Mouse (Mus musculus) midbrain, postnatal 0 days (tissue): Measurements from ENCODE around the gene Csf1. TPM values are rescaled to one million over a fixed set of nuclear protein-coding genes. Genes with fewer than 3 reads are reported as not detected.

Experiments used
- ATAC-seq: fragments of 200-750 bp; cut with Nextera tagmentation; 2 replicates; pipeline ENCODE4 v1.8.0; 2017; ENCODE audit warnings: moderate number of reproducible peaks, mild to moderate bottlenecking, moderate TSS enrichment, moderate library complexity; ENCODE audit not compliant: low FRiP score
- DNase-seq: peaks from one replicate; pipeline ENCODE4 v3.0.0-alpha.2; 2015; ENCODE audit warnings: low spot score
- H3K27ac ChIP-seq: fragments of 300-500 bp; sonication (generic); 2 replicates; pipeline ENCODE4 v1.5.1; 2014; ENCODE audit warnings: low read depth, mild to moderate bottlenecking, low read length, mixed read lengths
- H3K27me3 ChIP-seq: fragments of 300-500 bp; sonication (generic); 2 replicates; pipeline ENCODE4 v1.6.1; 2014; ENCODE audit warnings: low read length, control low read depth, mixed read lengths; ENCODE audit not compliant: insufficient read depth
- H3K36me3 ChIP-seq: fragments of 300-500 bp; sonication (generic); 2 replicates; pipeline ENCODE4 v1.6.1; 2014; ENCODE audit warnings: low read length, control low read depth, mixed read lengths; ENCODE audit not compliant: insufficient read depth
- H3K4me1 ChIP-seq: fragments of 300-500 bp; sonication (generic); 2 replicates; pipeline ENCODE4 v1.6.1; 2014; ENCODE audit warnings: mild to moderate bottlenecking, control low read depth, antibody characterized with exemption, low read length, mixed read lengths; ENCODE audit not compliant: insufficient read depth
- H3K4me2 ChIP-seq: fragments of 300-500 bp; sonication (generic); 2 replicates; pipeline ENCODE4 v1.6.1; 2014; ENCODE audit warnings: low read depth, mild to moderate bottlenecking, low read length, mixed read lengths; ENCODE audit not compliant: poor library complexity, severe bottlenecking
- H3K4me3 ChIP-seq: fragments of 300-500 bp; sonication (generic); 2 replicates; pipeline ENCODE4 v1.5.1; 2014; ENCODE audit warnings: low read depth, mild to moderate bottlenecking, low read length, moderate library complexity
- H3K9ac ChIP-seq: fragments of 300-500 bp; sonication (generic); replicated peaks from 2 replicates; pipeline ENCODE4 v1.6.1; 2014; ENCODE audit warnings: mild to moderate bottlenecking, low read length, moderate library complexity, mixed read lengths; ENCODE audit not compliant: poor library complexity, severe bottlenecking
- H3K9me3 ChIP-seq: fragments of 300-500 bp; sonication (generic); 2 replicates; pipeline ENCODE4 v1.6.1; 2016; ENCODE audit warnings: low read length, control low read depth
- CTCF ChIP-seq: IDR thresholded peaks from 2 replicates; pipeline ENCODE4 v1.5.1; 2016; ENCODE audit warnings: antibody characterized with exemption, mild to moderate bottlenecking
- WGBS: fragments of 180-500 bp; shearing (Covaris S2); extraction: QIAGEN DNeasy Blood & Tissue Kit; methylation state at CpG from one replicate; pipeline ENCODE4 v1.1.7; 2014; 5-methylcytosine and 5-hydroxymethylcytosine counted together
- polyA plus RNA-seq: library from polyadenylated mRNA; unstranded; fragments of >200 nt; fragmentation: Nextera tagmentation; extraction: Ambion mirVana; gene quantifications from 2 replicates; pipeline ENCODE4 v1.2.1, GENCODE M21; 2015
- total RNA-seq: library from RNA; depleted of rRNA; stranded (reverse); fragments of >200 nt; gene quantifications from 2 replicates; pipeline ENCODE4 v1.2.3, GENCODE M21; 2014

Csf1 gene
- total and polyA plus RNA-seq, 2 experiments from 2014 or later, result 8.1 to 12.3 TPM

- Histone ChIP-seq H3K9me3 (no peaks in the 10 kb centered on the region), H3K9ac (no peak overlapping the region), H3K36me3 (0 out of 2 replicates have a peak, but pooled peaks cover 2% of the 10 kb centered on the region), H3K27ac (no peak overlapping the region), H3K4me3 (no peak overlapping the region), H3K4me1 (no peaks in the 10 kb centered on the region), H3K4me2 (no peak overlapping the region), H3K27me3 (no peaks in the 10 kb centered on the region)
- no peak for ATAC-seq
- DNase-seq, result no peak
- WGBS, result 85% methylated on average over 14 of the region's 14 CpGs
- TF ChIP-seq CTCF, result peak; percentile 43
Measured at GRCm38 (mm10) chr3:107748260-107748955, 11.9 kb downstream of the Csf1 start.

- no peaks in the 10 kb centered on the region for H3K9me3 ChIP-seq
- no peaks in the 10 kb centered on the region for H3K27me3 ChIP-seq
- H3K9ac ChIP-seq, result no peak overlapping the region
- no peak for TF ChIP-seq CTCF
- ATAC-seq, result no peak
- 89% methylated on average over 3 of the region's 3 CpGs for WGBS
- H3K27ac ChIP-seq, result no peak overlapping the region
- H3K4me2 ChIP-seq, result no peak overlapping the region
- no peak overlapping the region for H3K4me3 ChIP-seq
- 0 out of 2 replicates have a peak, but pooled peaks cover 5% of the 10 kb centered on the region for H3K4me1 ChIP-seq
- no peak for DNase-seq
- H3K36me3 ChIP-seq, result no peaks in the 10 kb centered on the region
Measured at GRCm38 (mm10) chr3:107746026-107746425, 14.2 kb downstream of the Csf1 start.

GRCm38 (mm10) chr3:107743650-107744049, 16.6 kb downstream of the Csf1 start:
- ATAC-seq (no peak), DNase-seq (no peak)
- TF ChIP-seq CTCF, result no peak
- Histone ChIP-seq H3K36me3 (no peaks in the 10 kb centered on the region), H3K9ac (no peak overlapping the region), H3K27ac (no peak overlapping the region), H3K27me3 (no peaks in the 10 kb centered on the region), H3K9me3 (no peaks in the 10 kb centered on the region), H3K4me2 (no peak overlapping the region), H3K4me3 (no peak overlapping the region), H3K4me1 (peaks cover 21% of the 10 kb centered on the region; the same call in 1 of the 2 replicates)
- WGBS, result 95% methylated on average over 1 of the region's 1 CpGs

- Histone ChIP-seq H3K27ac (no peak overlapping the region), H3K9ac (no peak overlapping the region), H3K4me1 (peaks cover 21% of the 10 kb centered on the region; the same call in 1 of the 2 replicates), H3K36me3 (no peaks in the 10 kb centered on the region), H3K9me3 (no peaks in the 10 kb centered on the region), H3K4me2 (no peak overlapping the region), H3K4me3 (no peak overlapping the region), H3K27me3 (no peaks in the 10 kb centered on the region)
- no peak for TF ChIP-seq CTCF
- ATAC-seq (no peak), DNase-seq (no peak)
- 58% methylated on average over 3 of the region's 3 CpGs for WGBS
Measured at GRCm38 (mm10) chr3:107743107-107743506, 17.2 kb downstream of the Csf1 start.

GRCm38 (mm10) chr3:107742071-107742710, 18.1 kb downstream of the Csf1 start:
- H3K27me3 ChIP-seq, result no peaks in the 10 kb centered on the region
- no peak overlapping the region for H3K4me3 ChIP-seq
- DNase-seq (no peak), ATAC-seq (no peak)
- WGBS, result 93% methylated on average over 10 of the region's 10 CpGs
- no peak overlapping the region for H3K4me2 ChIP-seq
- no peaks in the 10 kb centered on the region for H3K36me3 ChIP-seq
- no peak overlapping the region for H3K27ac ChIP-seq
- H3K9me3 ChIP-seq, result no peaks in the 10 kb centered on the region
- no peak overlapping the region for H3K9ac ChIP-seq
- H3K4me1 ChIP-seq, result peaks cover 21% of the 10 kb centered on the region; the same call in 1 of the 2 replicates
- TF ChIP-seq CTCF, result no peak

- Histone ChIP-seq H3K27me3 (no peaks in the 10 kb centered on the region), H3K4me1 (peaks cover 21% of the 10 kb centered on the region; the same call in 1 of the 2 replicates), H3K4me2 (no peak overlapping the region), H3K36me3 (no peaks in the 10 kb centered on the region), H3K27ac (peak overlapping the region; percentile 59), H3K9ac (no peak overlapping the region), H3K4me3 (no peak overlapping the region), H3K9me3 (no peaks in the 10 kb centered on the region)
- no peak for TF ChIP-seq CTCF
- DNase-seq (no peak), ATAC-seq (no peak)
Measured at GRCm38 (mm10) chr3:107741387-107741786, 18.9 kb downstream of the Csf1 start.
